Mouse (Mus musculus) myocyte (in vitro differentiated cells): ENCODE measurements around the gene Gnaq. TPM values are rescaled to one million over a fixed set of nuclear protein-coding genes. Genes with fewer than 3 reads are reported as not detected.

Source experiments
- H3K27me3 ChIP-seq: one replicate; pipeline ENCODE4 v1.6.1; 2011; ENCODE audit not compliant: control insufficient read depth, insufficient read depth, insufficient read length
- H3K36me3 ChIP-seq: one replicate; pipeline ENCODE4 v1.6.1; 2011; ENCODE audit not compliant: control insufficient read depth, insufficient read depth
- H3K4me2 ChIP-seq: one replicate; pipeline ENCODE4 v1.6.1; 2011; ENCODE audit warnings: low read depth, control low read depth
- H3K4me3 ChIP-seq: one replicate; pipeline ENCODE4 v1.5.1; 2011; ENCODE audit warnings: mild to moderate bottlenecking, control low read depth, moderate library complexity
- H3K79me2 ChIP-seq: one replicate; pipeline ENCODE4 v1.6.1; 2011; ENCODE audit not compliant: control insufficient read depth, insufficient read depth
- H3ac ChIP-seq: one replicate; pipeline ENCODE4 v1.6.1; 2011; ENCODE audit not compliant: control insufficient read depth, insufficient read length
- CEBPB ChIP-seq: IDR thresholded peaks from 2 replicates; pipeline ENCODE4 v1.6.1; 2011; ENCODE audit warnings: mild to moderate bottlenecking, moderate library complexity; ENCODE audit not compliant: poor library complexity, insufficient read depth, severe bottlenecking
- E2F4 ChIP-seq: IDR thresholded peaks from one replicate; pipeline ENCODE4 v1.6.1; 2011; ENCODE audit warnings: mild to moderate bottlenecking, control low read depth, moderate library complexity; ENCODE audit not compliant: insufficient read depth
- MAX ChIP-seq: IDR thresholded peaks from one replicate; pipeline ENCODE4 v1.6.1; 2011; ENCODE audit warnings: low read depth, mild to moderate bottlenecking, control low read depth
- MYOD1 ChIP-seq, 3 experiments: IDR thresholded peaks; one replicate each; pipeline ENCODE4 v1.6.1; 2011; ENCODE audit warnings: control low read depth in 2 of 3, low read depth in 2 of 3, mild to moderate bottlenecking in 2 of 3, moderate library complexity in 1 of 3; ENCODE audit not compliant: insufficient read length in 2 of 3, control insufficient read depth in 1 of 3
- MYOG ChIP-seq, 3 experiments: IDR thresholded peaks; one replicate each; pipeline ENCODE4 v1.6.1; 2011; ENCODE audit warnings: control low read depth in 2 of 3, low read depth in 2 of 3, mild to moderate bottlenecking in 2 of 3; ENCODE audit not compliant: insufficient read length in 2 of 3, control insufficient read depth in 1 of 3, insufficient read depth in 1 of 3
- POLR2A ChIP-seq: IDR thresholded peaks from one replicate; pipeline ENCODE4 v1.6.1; 2011; ENCODE audit warnings: low read depth, mild to moderate bottlenecking, control low read depth, moderate library complexity; ENCODE audit not compliant: insufficient read length
- POLR2AphosphoS2 ChIP-seq: IDR thresholded peaks from one replicate; pipeline ENCODE4 v1.6.1; 2011; ENCODE audit warnings: low read depth, control low read depth; ENCODE audit not compliant: insufficient read length
- REST ChIP-seq: IDR thresholded peaks from one replicate; pipeline ENCODE4 v1.6.1; 2011; ENCODE audit warnings: mild to moderate bottlenecking, control low read depth, moderate library complexity; ENCODE audit not compliant: insufficient read depth, insufficient read length
- SRF ChIP-seq: IDR thresholded peaks from one replicate; pipeline ENCODE4 v1.6.1; 2011; ENCODE audit warnings: low read depth; ENCODE audit not compliant: control insufficient read depth, insufficient read length
- TCF12 ChIP-seq: IDR thresholded peaks from one replicate; pipeline ENCODE4 v1.6.1; 2011; ENCODE audit warnings: mild to moderate bottlenecking, control low read depth; ENCODE audit not compliant: poor library complexity, insufficient read depth, severe bottlenecking
- TCF3 ChIP-seq: IDR thresholded peaks from one replicate; pipeline ENCODE4 v1.6.1; 2011; ENCODE audit warnings: low read depth, control low read depth; ENCODE audit not compliant: insufficient read length
- USF1 ChIP-seq: IDR thresholded peaks from one replicate; pipeline ENCODE4 v1.6.1; 2011; ENCODE audit warnings: low read depth, mild to moderate bottlenecking, control low read depth, moderate library complexity
- polyA plus RNA-seq: library from polyadenylated mRNA; unstranded; fragments of >200 nt; fragmentation: generic; extraction: Trizol; gene quantifications from one replicate; pipeline ENCODE4 v1.2.1, GENCODE M21; 2012; ENCODE audit warnings: missing spikeins

Gene Gnaq
- polyA plus RNA-seq, 1 experiment = 8.3 TPM

GRCm38 (mm10) chr19:16270236-16270635 lies 137.6 kb downstream of the Gnaq start:
- TF ChIP-seq REST (no peak), TCF3 (no peak), MAX (no peak), E2F4 (no peak), MYOD1 (IDR thresholded peaks at IDR 0.05; ENCODE audit: control insufficient read depth in 1 of 3, insufficient read length in 2 of 3, low read depth in 2 of 3) (no peak), MYOG (IDR thresholded peaks at IDR 0.05; ENCODE audit: control insufficient read depth in 1 of 3, insufficient read depth in 1 of 3, insufficient read length in 2 of 3, low read depth in 2 of 3) (no peak), CEBPB (no peak), SRF (no peak), USF1 (no peak), TCF12 (no peak), POLR2AphosphoS2 (no peak), POLR2A (no peak)
- peaks cover 7% of the 10 kb centered on the region for H3K79me2 ChIP-seq
- H3K4me3 ChIP-seq = no peak overlapping the region
- no peak overlapping the region for H3K4me2 ChIP-seq
- no peak overlapping the region for H3ac ChIP-seq
- H3K36me3 ChIP-seq = no peaks in the 10 kb centered on the region
- no peaks in the 10 kb centered on the region for H3K27me3 ChIP-seq

GRCm38 (mm10) chr19:16271002-16271401 lies 138.4 kb downstream of the Gnaq start:
- TF ChIP-seq CEBPB = no peak
- TF ChIP-seq MYOG (IDR thresholded peaks at IDR 0.05; ENCODE audit: control insufficient read depth in 1 of 3, insufficient read depth in 1 of 3, insufficient read length in 2 of 3, low read depth in 2 of 3) = no peak
- no peak for TF ChIP-seq POLR2A
- no peaks in the 10 kb centered on the region for H3K36me3 ChIP-seq
- H3K4me2 ChIP-seq = no peak overlapping the region

GRCm38 (mm10) chr19:16273021-16273420 lies 140.4 kb downstream of the Gnaq start:
- H3K4me2 ChIP-seq = no peak overlapping the region
- no peaks in the 10 kb centered on the region for H3K27me3 ChIP-seq
- H3K36me3 ChIP-seq = no peaks in the 10 kb centered on the region
- H3K79me2 ChIP-seq = peaks cover 7% of the 10 kb centered on the region
- TF ChIP-seq POLR2AphosphoS2 = no peak
- TF ChIP-seq SRF = no peak
- no peak for TF ChIP-seq CEBPB
- TF ChIP-seq USF1 = no peak
- TF ChIP-seq MYOG (IDR thresholded peaks at IDR 0.05; ENCODE audit: control insufficient read depth in 1 of 3, insufficient read depth in 1 of 3, insufficient read length in 2 of 3, low read depth in 2 of 3) = no peak
- TF ChIP-seq MYOD1 (IDR thresholded peaks at IDR 0.05; ENCODE audit: control insufficient read depth in 1 of 3, insufficient read length in 2 of 3, low read depth in 2 of 3) = no peak
- no peak for TF ChIP-seq TCF3
- TF ChIP-seq REST = no peak
- TF ChIP-seq POLR2A = no peak
- TF ChIP-seq MAX = no peak
- TF ChIP-seq TCF12 = no peak
- no peak for TF ChIP-seq E2F4
- H3ac ChIP-seq = no peak overlapping the region
- no peak overlapping the region for H3K4me3 ChIP-seq

More at GRCm38 (mm10) chr19:16271002-16271401, 138.4 kb downstream of the Gnaq start:
- H3K4me3 ChIP-seq = no peak overlapping the region
- no peaks in the 10 kb centered on the region for H3K27me3 ChIP-seq
- peaks cover 7% of the 10 kb centered on the region for H3K79me2 ChIP-seq
- no peak overlapping the region for H3ac ChIP-seq

GRCm38 (mm10) chr19:16280231-16280630 lies 147.6 kb downstream of the Gnaq start:
- Histone ChIP-seq H3K4me2 (no peak overlapping the region), H3K36me3 (no peaks in the 10 kb centered on the region), H3K4me3 (no peak overlapping the region), H3ac (no peak overlapping the region), H3K79me2 (peaks cover 3% of the 10 kb centered on the region), H3K27me3 (no peaks in the 10 kb centered on the region)
- TF ChIP-seq MYOG (IDR thresholded peaks at IDR 0.05; ENCODE audit: control insufficient read depth in 1 of 3, insufficient read depth in 1 of 3, insufficient read length in 2 of 3, low read depth in 2 of 3) = no peak
- TF ChIP-seq MAX = no peak
- TF ChIP-seq POLR2A = no peak
- no peak for TF ChIP-seq E2F4
- TF ChIP-seq CEBPB = no peak
- no peak for TF ChIP-seq SRF
- no peak for TF ChIP-seq POLR2AphosphoS2
- no peak for TF ChIP-seq TCF3
- no peak for TF ChIP-seq USF1
- TF ChIP-seq MYOD1 (IDR thresholded peaks at IDR 0.05; ENCODE audit: control insufficient read depth in 1 of 3, insufficient read length in 2 of 3, low read depth in 2 of 3) = no peak
- TF ChIP-seq REST = no peak
- no peak for TF ChIP-seq TCF12
